8 mouse cellular contexts compared by ENCODE assay signal in genomic region chr6:72685165-72685564, GRCm38 (mm10).
DNase-seq lines count a peak whose midpoint lies in the region; ATAC-seq and TF ChIP-seq lines count a peak whose summit lies in the region.

No protein-coding gene starts in this region.

- H3K4me1 ChIP-seq in forebrain, postnatal 0 days (ENCODE audit: insufficient read depth): no peaks in the 10 kb centered on the region; the same call in 1 of the 2 replicates
- peaks cover 28% of the 10 kb centered on the region for H3K4me1 ChIP-seq in forebrain, embryonic 13.5 days
- peaks cover 7% of the 10 kb centered on the region for H3K4me1 ChIP-seq in midbrain, embryonic 13.5 days (replicated peaks)

- no peaks in the 10 kb centered on the region for H3K27me3 ChIP-seq in forebrain, postnatal 0 days (ENCODE audit: insufficient read depth, low read length)
- no peaks in the 10 kb centered on the region for H3K27me3 ChIP-seq in forebrain, embryonic 13.5 days
- peaks cover 9% of the 10 kb centered on the region; the same call in 1 of the 2 replicates for H3K27me3 ChIP-seq in midbrain, embryonic 13.5 days

- no peaks in the 10 kb centered on the region for H3K9me3 ChIP-seq in forebrain, postnatal 0 days (ENCODE audit: low read length)
- H3K9me3 ChIP-seq in forebrain, embryonic 13.5 days (replicated peaks): no peaks in the 10 kb centered on the region
- no peaks in the 10 kb centered on the region for H3K9me3 ChIP-seq in midbrain, embryonic 13.5 days

- H3K4me2 ChIP-seq in forebrain, postnatal 0 days (ENCODE audit: low read depth): no peak overlapping the region
- H3K4me2 ChIP-seq in forebrain, embryonic 13.5 days: no peak overlapping the region
- no peak overlapping the region for H3K4me2 ChIP-seq in midbrain, embryonic 13.5 days (replicated peaks)

- no peak overlapping the region for H3K9ac ChIP-seq in forebrain, postnatal 0 days
- H3K9ac ChIP-seq in forebrain, embryonic 13.5 days: no peak overlapping the region
- no peak overlapping the region for H3K9ac ChIP-seq in midbrain, embryonic 13.5 days (replicated peaks)

- no peak for TF ChIP-seq CTCF in forebrain, postnatal 0 days (IDR thresholded peaks at IDR 0.05; ENCODE audit: low read depth)

- peak; percentile 32; the same call in 1 of the 2 replicates for ATAC-seq in forebrain, postnatal 0 days
- no peak for ATAC-seq in forebrain, embryonic 13.5 days
- ATAC-seq in midbrain, embryonic 13.5 days: no peak

- DNase-seq in forebrain, postnatal 0 days: no peak
- DNase-seq in right cerebral cortex, adult 18-20 months: peak; percentile 30
- no peak for DNase-seq in right cerebral cortex, postnatal 4 days
- DNase-seq in left cerebral cortex, postnatal 25 days (ENCODE audit: low spot score in 2 of 2): peak; percentile 43 to 58
- no peak for DNase-seq in cerebellum, adult 9-10 months
- DNase-seq in thymus, postnatal 14 days: no peak

- no peaks in the 10 kb centered on the region for H3K36me3 ChIP-seq in forebrain, postnatal 0 days (ENCODE audit: insufficient read depth)
- H3K36me3 ChIP-seq in forebrain, embryonic 13.5 days (ENCODE audit: poor library complexity, severe bottlenecking): no peaks in the 10 kb centered on the region
- no peaks in the 10 kb centered on the region for H3K36me3 ChIP-seq in midbrain, embryonic 13.5 days

- intact Hi-C loops in left cerebral cortex, postnatal 25 days (cut with DNase I): no loop called here

- 62% methylated on average over 9 of the region's 9 CpGs for WGBS in forebrain, postnatal 0 days
- 77% methylated on average over 9 of the region's 9 CpGs for WGBS in forebrain, embryonic 13.5 days
- 73% methylated on average over 9 of the region's 9 CpGs for WGBS in midbrain, embryonic 13.5 days

- H3K4me3 ChIP-seq in forebrain, postnatal 0 days (ENCODE audit: low read depth, low read length): no peak overlapping the region
- no peak overlapping the region for H3K4me3 ChIP-seq in forebrain, embryonic 13.5 days
- H3K4me3 ChIP-seq in midbrain, embryonic 13.5 days (replicated peaks): no peak overlapping the region

- H3K27ac ChIP-seq in forebrain, postnatal 0 days (ENCODE audit: low read depth, low read length): no peak overlapping the region
- no peak overlapping the region for H3K27ac ChIP-seq in forebrain, embryonic 13.5 days
- H3K27ac ChIP-seq in midbrain, embryonic 13.5 days: no peak overlapping the region

Comparison
In these comparisons a context has a peak if more than half of its experiments do, and no peak if none do; other contexts are left out.
1. DNase-seq: peak in right cerebral cortex, adult 18-20 months (single experiment) and left cerebral cortex, postnatal 25 days (2 of 2); none in forebrain, postnatal 0 days (single experiment), right cerebral cortex, postnatal 4 days (single experiment), cerebellum, adult 9-10 months (single experiment) and thymus, postnatal 14 days (single experiment).